In the genomic region with DNA sequence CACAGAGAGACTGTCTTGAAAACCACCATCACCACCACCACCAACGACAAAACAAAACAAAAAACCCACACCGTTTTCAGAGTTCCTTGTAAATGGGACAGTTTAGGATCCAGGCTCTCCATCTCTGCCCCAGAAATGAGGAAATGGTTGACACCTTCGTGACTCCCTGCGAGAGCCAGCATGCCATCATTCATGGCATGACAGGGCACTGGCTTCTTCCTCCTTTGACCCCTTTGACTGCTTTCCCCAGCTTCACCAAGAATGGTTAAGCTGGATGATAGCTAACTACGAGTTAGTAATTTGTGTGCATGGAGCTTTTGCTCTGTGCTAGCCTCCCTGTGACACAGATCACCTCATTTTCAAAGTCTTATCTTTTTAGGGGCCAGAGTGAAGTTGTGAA, we compare ENCODE assay signal across 20 mouse cellular contexts. TPM values are rescaled to one million over a fixed set of nuclear protein-coding genes. Genes with fewer than 3 reads are reported as not detected.
"Had no signal": no experiment of that assay in that cellular context is flagged by ENCODE, and none has a peak within 500 bp of the region (broad histone marks: within the 10 kb centered on the region; RNA-seq: fewer than 3 reads in every experiment).

No protein-coding gene starts in this region.

- H3K9ac ChIP-seq: liver, postnatal 0 days; lung, embryonic 15.5 days; midbrain, embryonic 12.5 days; neural tube, embryonic 13.5 days; neural tube, embryonic 15.5 days; stomach, embryonic 15.5 days had no signal

- H3K4me1 ChIP-seq: stomach, embryonic 15.5 days had no signal

- H3K9me3 ChIP-seq: lung, embryonic 15.5 days; megakaryocyte, embryonic 14.5 days; midbrain, embryonic 12.5 days; neural tube, embryonic 13.5 days; neural tube, embryonic 15.5 days; stomach, embryonic 15.5 days had no signal

- H3K4me3 ChIP-seq: lung, embryonic 15.5 days; megakaryocyte, embryonic 14.5 days; midbrain, embryonic 12.5 days; myocyte; neural tube, embryonic 13.5 days; neural tube, embryonic 15.5 days; stomach, embryonic 15.5 days had no signal

- H3K36me3 ChIP-seq: lung, embryonic 15.5 days; midbrain, embryonic 12.5 days; neural tube, embryonic 13.5 days; neural tube, embryonic 15.5 days; stomach, embryonic 15.5 days had no signal

- H3K4me2 ChIP-seq: lung, embryonic 15.5 days; midbrain, embryonic 12.5 days; neural tube, embryonic 13.5 days; neural tube, embryonic 15.5 days; stomach, embryonic 15.5 days had no signal

- H3K27ac ChIP-seq: lung, embryonic 15.5 days; macrophage; midbrain, embryonic 12.5 days; neural tube, embryonic 13.5 days; neural tube, embryonic 15.5 days; stomach, embryonic 15.5 days; stomach, postnatal 0 days had no signal

- DNase-seq: liver, postnatal 0 days; lung, adult 2 months; lung, postnatal 14 days; lung, postnatal 36 days; midbrain, embryonic 14.5 days; right cerebral cortex, postnatal 14 days; thymus, adult 2 months; thymus, postnatal 25 days; thymus, postnatal 4 days had no signal

- ATAC-seq: liver, postnatal 0 days; lung, postnatal 0 days; midbrain, embryonic 16.5 days had no signal

RNA-seq across cellular contexts. Expression of gene P2rx5, which starts 2.1 kb away (rescaled TPM):
- polyA plus RNA-seq: midbrain, embryonic 14.5 days had no signal
